Mouse (Mus musculus) CH12.LX (cell line): ENCODE measurements at regions not wholly inside any gene's neighbourhood (a gene's known extent, or its start where the extent isn't known, plus 50 kb on each side); places are given as distances from the start of the nearest gene placed in this dataset.

Experiments used
- DNase-seq: peaks from one replicate; pipeline ENCODE4 v3.0.0-alpha.2; 2013; ENCODE audit errors: extremely low read depth
- H3K27ac ChIP-seq: 2 replicates; pipeline ENCODE4 v1.5.1; 2012; ENCODE audit warnings: low read depth, mild to moderate bottlenecking, control low read depth, moderate library complexity; ENCODE audit not compliant: insufficient read depth
- H3K27me3 ChIP-seq: replicated peaks from 2 replicates; pipeline ENCODE3; 2012; ENCODE audit warnings: inconsistent platforms
- H3K36me3 ChIP-seq, 2 experiments: replicated peaks in 1 of 2; 2 replicates each; pipeline versions ENCODE3 to v1.6.1; 2012; ENCODE audit warnings: inconsistent platforms in 1 of 2, low read length in 1 of 2, mild to moderate bottlenecking in 1 of 2, mixed read lengths in 1 of 2, moderate library complexity in 1 of 2; ENCODE audit not compliant: control insufficient read depth in 1 of 2, insufficient read depth in 1 of 2
- H3K4me1 ChIP-seq, 2 experiments: 2 replicates each; pipeline ENCODE4 v1.6.1; 2012; ENCODE audit warnings: inconsistent platforms in 1 of 2, moderate library complexity in 1 of 2; ENCODE audit not compliant: insufficient read depth in 2 of 2, control insufficient read depth in 1 of 2
- H3K4me2 ChIP-seq: 2 replicates; pipeline ENCODE4 v1.6.1; 2012; ENCODE audit warnings: low read depth, mild to moderate bottlenecking, control low read depth; ENCODE audit not compliant: poor library complexity, insufficient read depth, severe bottlenecking
- H3K4me3 ChIP-seq, 3 experiments: fragments of 150-350 bp in 1 of 3; sonication (generic) in 1 of 3; replicated peaks in 1 of 3; 2 replicates each; pipeline versions ENCODE3 to v1.5.1; 2011 to 2012; ENCODE audit warnings: low read depth in 2 of 3, low read length in 2 of 3, mild to moderate bottlenecking in 2 of 3, moderate library complexity in 2 of 3, control low read depth in 1 of 3, improper control_type of control experiment in 1 of 3, inconsistent platforms in 1 of 3, mixed read lengths in 1 of 3; ENCODE audit not compliant: poor library complexity in 1 of 3
- H3K79me2 ChIP-seq: replicated peaks from 2 replicates; pipeline ENCODE4 v1.6.1; 2012; ENCODE audit warnings: mild to moderate bottlenecking, moderate library complexity; ENCODE audit not compliant: control insufficient read depth, poor library complexity, insufficient read depth, severe bottlenecking; ENCODE audit errors: extremely low read depth
- H3K9ac ChIP-seq: 2 replicates; pipeline ENCODE4 v1.6.1; 2012; ENCODE audit warnings: low read depth, mild to moderate bottlenecking, control low read depth, moderate library complexity; ENCODE audit not compliant: insufficient read depth
- H3K9me3 ChIP-seq: replicated peaks from 2 replicates; pipeline ENCODE3; 2012; ENCODE audit warnings: low read length, inconsistent platforms, mixed read lengths
- BHLHE40 ChIP-seq: IDR thresholded peaks from 2 replicates; pipeline ENCODE4 v1.6.1; 2011; ENCODE audit warnings: mild to moderate bottlenecking, low read depth, low read length, improper control_type of control experiment
- CHD1 ChIP-seq: IDR thresholded peaks from 2 replicates; pipeline ENCODE4 v1.6.1; 2012; ENCODE audit warnings: low read depth, low read length, improper control_type of control experiment, inconsistent platforms
- CHD2 ChIP-seq: IDR thresholded peaks from 2 replicates; pipeline ENCODE4 v1.6.1; 2011; ENCODE audit warnings: low read length, improper control_type of control experiment
- CTCF ChIP-seq, 2 experiments: IDR thresholded peaks in 1 of 2; conservative IDR thresholded peaks in 1 of 2; 2 replicates each; pipeline ENCODE4 v1.5.1; 2011 to 2012; ENCODE audit warnings: low read depth in 2 of 2, low read length in 2 of 2, improper control_type of control experiment in 1 of 2, inconsistent platforms in 1 of 2, mild to moderate bottlenecking in 1 of 2, moderate library complexity in 1 of 2
- E2F4 ChIP-seq: IDR thresholded peaks from 2 replicates; pipeline ENCODE4 v1.6.1; 2011; ENCODE audit warnings: low read depth, low read length, improper control_type of control experiment; ENCODE audit not compliant: insufficient replicate concordance
- ELF1 ChIP-seq: IDR thresholded peaks from 2 replicates; pipeline ENCODE4 v1.6.1; 2014; ENCODE audit warnings: low read depth, mild to moderate bottlenecking, inconsistent platforms, low read length, improper control_type of control experiment
- ETS1 ChIP-seq: conservative IDR thresholded peaks from 2 replicates; pipeline ENCODE4 v1.6.1; 2012; ENCODE audit warnings: low read depth, mild to moderate bottlenecking, inconsistent platforms, low read length, improper control_type of control experiment, moderate library complexity
- GABPA ChIP-seq: IDR thresholded peaks from 2 replicates; pipeline ENCODE4 v1.6.1; 2012; ENCODE audit warnings: low read depth, low read length, improper control_type of control experiment, inconsistent platforms; ENCODE audit not compliant: insufficient replicate concordance
- IRF4 ChIP-seq: IDR thresholded peaks from 2 replicates; pipeline ENCODE4 v1.6.1; 2014; ENCODE audit warnings: low read depth, mild to moderate bottlenecking, inconsistent platforms, low read length, improper control_type of control experiment
- KAT2A ChIP-seq: IDR thresholded peaks from 2 replicates; pipeline ENCODE4 v1.6.1; 2012; ENCODE audit warnings: low read length, improper control_type of control experiment, inconsistent platforms; ENCODE audit not compliant: insufficient replicate concordance
- MAX ChIP-seq: IDR thresholded peaks from 2 replicates; pipeline ENCODE4 v1.6.1; 2011; ENCODE audit warnings: low read length, improper control_type of control experiment
- MAZ ChIP-seq: IDR thresholded peaks from 2 replicates; pipeline ENCODE4 v1.6.1; 2012; ENCODE audit warnings: low read depth, mild to moderate bottlenecking, inconsistent platforms, low read length, improper control_type of control experiment, moderate library complexity
- RAD21 ChIP-seq: IDR thresholded peaks from 2 replicates; pipeline ENCODE4 v1.6.1; 2011; ENCODE audit warnings: low read depth, mild to moderate bottlenecking, low read length, improper control_type of control experiment, moderate library complexity
- SIN3A ChIP-seq: IDR thresholded peaks from 2 replicates; pipeline ENCODE4 v1.6.1; 2012; ENCODE audit warnings: low read length, improper control_type of control experiment, inconsistent platforms
- SMC3 ChIP-seq: IDR thresholded peaks from 2 replicates; pipeline ENCODE4 v1.6.1; 2011; ENCODE audit warnings: low read depth, low read length, improper control_type of control experiment
- TBP ChIP-seq: conservative IDR thresholded peaks from 2 replicates; pipeline ENCODE4 v1.6.1; 2011; ENCODE audit warnings: low read depth, low read length, improper control_type of control experiment
- UBTF ChIP-seq: IDR thresholded peaks from 2 replicates; pipeline ENCODE4 v1.6.1; 2012; ENCODE audit warnings: low read depth, mild to moderate bottlenecking, inconsistent platforms, low read length, improper control_type of control experiment, moderate library complexity
- USF2 ChIP-seq: conservative IDR thresholded peaks from 2 replicates; pipeline ENCODE4 v1.6.1; 2011; ENCODE audit warnings: low read depth, low read length, improper control_type of control experiment
- ZC3H11A ChIP-seq: IDR thresholded peaks from 2 replicates; pipeline ENCODE4 v1.6.1; 2012; ENCODE audit warnings: low read depth, mild to moderate bottlenecking, inconsistent platforms, low read length, improper control_type of control experiment
- ZMIZ1 ChIP-seq: IDR thresholded peaks from 2 replicates; pipeline ENCODE4 v1.6.1; 2012; ENCODE audit warnings: low read depth, mild to moderate bottlenecking, inconsistent platforms, low read length, improper control_type of control experiment
- dilution Hi-C: fragments of 300-500 bp; cut with MboI; formaldehyde crosslinking; loops from 2 replicates; pipeline ENCODE4 v1.14.3; 2020; ENCODE audit warnings: low sequenced_read_pairs; ENCODE audit not compliant: extremely low pct_unique_long_range_greater_than_20kb, extremely low pct_ligation_motif_present
- in situ Hi-C: fragments of 300-500 bp; cut with MboI; formaldehyde crosslinking; loops from 3 replicates; pipeline ENCODE4 v1.14.3; 2019; ENCODE audit warnings: low sequenced_read_pairs, low pct_ligation_motif_present, low pct_unique_long_range_greater_than_20kb, mixed read lengths

GRCm38 (mm10) chr1:47285639-47286038, 393.0 kb upstream of the Slc39a10 start:
- Histone ChIP-seq H3K27me3 (no peaks in the 10 kb centered on the region), H3K4me1 (no peaks in the 10 kb centered on the region), H3K79me2 (no peaks in the 10 kb centered on the region), H3K4me2 (no peak overlapping the region), H3K36me3 (no peaks in the 10 kb centered on the region), H3K4me3 (no peak overlapping the region), H3K9me3 (peaks cover 24% of the 10 kb centered on the region), H3K9ac (no peak overlapping the region), H3K27ac (no peak overlapping the region)
- no peak for TF ChIP-seq UBTF
- TF ChIP-seq CHD2: no peak
- no peak for TF ChIP-seq KAT2A
- TF ChIP-seq TBP: no peak
- no peak for TF ChIP-seq MAZ
- TF ChIP-seq E2F4: no peak
- no peak for TF ChIP-seq ETS1
- no peak for TF ChIP-seq ZC3H11A
- TF ChIP-seq USF2: no peak
- TF ChIP-seq BHLHE40: no peak
- no peak for TF ChIP-seq CHD1
- TF ChIP-seq SIN3A: no peak
- no peak for TF ChIP-seq ZMIZ1
- no peak for TF ChIP-seq CTCF (conservative IDR thresholded peaks at IDR 0.05 in 1 of 2, IDR thresholded peaks at IDR 0.05 in 1 of 2; ENCODE audit: low read depth in 2 of 2, low read length in 2 of 2)
- no peak for TF ChIP-seq MAX
- TF ChIP-seq GABPA: no peak
- no peak for TF ChIP-seq SMC3
- DNase-seq: no peak
- dilution Hi-C loops: no loop called here
- in situ Hi-C loops: no loop called here

DNA sequence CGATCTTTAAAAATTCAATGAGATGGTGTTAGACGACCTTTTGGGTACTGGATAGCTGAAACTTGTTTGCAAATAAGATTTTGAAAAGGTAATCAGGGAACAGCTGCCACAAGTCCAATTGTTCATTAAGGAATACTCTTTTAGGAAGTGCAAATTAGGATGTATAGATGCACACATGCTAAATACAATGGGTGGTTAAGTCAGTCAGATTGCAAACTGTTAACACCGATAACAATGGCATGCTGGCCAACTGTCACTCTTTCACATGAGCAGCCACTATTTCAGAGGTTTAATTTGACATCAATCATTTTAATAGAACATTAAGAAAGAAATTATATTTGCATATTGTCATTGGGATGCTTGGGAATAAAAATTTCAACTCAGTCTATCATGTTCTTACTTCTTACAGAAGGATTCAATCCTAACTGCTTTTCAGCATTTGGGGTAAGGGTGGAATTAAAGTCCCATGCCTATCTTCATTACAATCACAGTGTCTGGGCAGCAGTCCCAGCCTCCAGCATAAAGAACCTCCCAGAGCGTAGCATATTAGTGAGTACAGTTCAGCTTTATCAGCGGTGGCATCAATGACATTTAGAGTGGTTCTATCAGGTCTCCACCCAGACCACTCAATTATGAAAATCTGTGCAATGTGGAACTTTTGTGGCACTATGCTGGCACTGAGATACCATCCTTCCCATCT, 385.8 kb upstream of the Slc39a10 start:
- Histone ChIP-seq H3K9me3 (peaks cover 20% of the 10 kb centered on the region), H3K4me1 (no peaks in the 10 kb centered on the region), H3K79me2 (no peaks in the 10 kb centered on the region), H3K4me3 (no peak overlapping the region), H3K27me3 (no peaks in the 10 kb centered on the region), H3K27ac (no peak overlapping the region), H3K9ac (no peak overlapping the region), H3K36me3 (no peaks in the 10 kb centered on the region), H3K4me2 (no peak overlapping the region)
- DNase-seq: no peak
- TF ChIP-seq ELF1 (no peak), ETS1 (no peak), GABPA (no peak), BHLHE40 (no peak), RAD21 (no peak), IRF4 (no peak)
- in situ Hi-C loops: no loop called here
- dilution Hi-C loops: no loop called here
